Mouse (Mus musculus): ENCODE measurements around the gene 2010111I01Rik. TPM values are rescaled to one million over a fixed set of nuclear protein-coding genes. Genes with fewer than 3 reads are reported as not detected.

The 2010111I01Rik gene
- total RNA-seq, 1 experiment from 2014 or later: 66.2 TPM

- ATAC-seq (replicated peaks; ENCODE audit: low read depth, poor library complexity, severe bottlenecking): peak; percentile 57
Measured at GRCm38 (mm10) chr13:63249741-63250431, 285.2 kb downstream of the 2010111I01Rik start.

GRCm38 (mm10) chr13:63250441-63250980, 285.8 kb downstream of the 2010111I01Rik start:
- ATAC-seq (replicated peaks; ENCODE audit: low read depth, poor library complexity, severe bottlenecking): no peak

- ATAC-seq (replicated peaks; ENCODE audit: low read depth, poor library complexity, severe bottlenecking): no peak
Measured at GRCm38 (mm10) chr13:63251118-63251889, 286.6 kb downstream of the 2010111I01Rik start.

GRCm38 (mm10) chr13:63252295-63253010, 287.8 kb downstream of the 2010111I01Rik start:
- ATAC-seq (replicated peaks; ENCODE audit: low read depth, poor library complexity, severe bottlenecking): no peak

- ATAC-seq (replicated peaks; ENCODE audit: low read depth, poor library complexity, severe bottlenecking): peak; percentile 46
Measured at GRCm38 (mm10) chr13:63253147-63253546, 288.5 kb downstream of the 2010111I01Rik start.

GRCm38 (mm10) chr13:63253886-63254636, 289.4 kb downstream of the 2010111I01Rik start:
- ATAC-seq (replicated peaks; ENCODE audit: low read depth, poor library complexity, severe bottlenecking): peak; percentile 4; the same call in 1 of the 2 replicates

- ATAC-seq (replicated peaks; ENCODE audit: low read depth, poor library complexity, severe bottlenecking): peak; percentile 31
Measured at GRCm38 (mm10) chr13:63255519-63256011, 290.9 kb downstream of the 2010111I01Rik start.

- ATAC-seq (replicated peaks; ENCODE audit: low read depth, poor library complexity, severe bottlenecking): no peak
Measured at GRCm38 (mm10) chr13:63256146-63256545, 291.5 kb downstream of the 2010111I01Rik start.

- ATAC-seq (replicated peaks; ENCODE audit: low read depth, poor library complexity, severe bottlenecking): peak; percentile 37
Measured at GRCm38 (mm10) chr13:63256807-63257206, 292.1 kb downstream of the 2010111I01Rik start.

GRCm38 (mm10) chr13:63258167-63258582, 293.5 kb downstream of the 2010111I01Rik start:
- no peak for ATAC-seq (replicated peaks; ENCODE audit: low read depth, poor library complexity, severe bottlenecking)

- no peak for ATAC-seq (replicated peaks; ENCODE audit: low read depth, poor library complexity, severe bottlenecking)
Measured at GRCm38 (mm10) chr13:63258671-63259070, 294.0 kb downstream of the 2010111I01Rik start.

GRCm38 (mm10) chr13:63260133-63260532, 295.4 kb downstream of the 2010111I01Rik start:
- ATAC-seq (replicated peaks; ENCODE audit: low read depth, poor library complexity, severe bottlenecking): no peak

- ATAC-seq (replicated peaks; ENCODE audit: low read depth, poor library complexity, severe bottlenecking): peak; percentile 26
Measured at GRCm38 (mm10) chr13:63260753-63261631, 296.3 kb downstream of the 2010111I01Rik start.

- ATAC-seq (replicated peaks; ENCODE audit: low read depth, poor library complexity, severe bottlenecking): no peak
Measured at GRCm38 (mm10) chr13:63261676-63262075, 297.0 kb downstream of the 2010111I01Rik start.

- no peak for ATAC-seq (replicated peaks; ENCODE audit: low read depth, poor library complexity, severe bottlenecking)
Measured at GRCm38 (mm10) chr13:63262168-63262957, 297.7 kb downstream of the 2010111I01Rik start.

GRCm38 (mm10) chr13:63268371-63268770, 303.7 kb downstream of the 2010111I01Rik start:
- ATAC-seq (replicated peaks; ENCODE audit: low read depth, poor library complexity, severe bottlenecking): no peak

- no peak for ATAC-seq (replicated peaks; ENCODE audit: low read depth, poor library complexity, severe bottlenecking)
Measured at GRCm38 (mm10) chr13:63268776-63269175, 304.1 kb downstream of the 2010111I01Rik start.

GRCm38 (mm10) chr13:63270191-63270590, 305.5 kb downstream of the 2010111I01Rik start:
- no peak for ATAC-seq (replicated peaks; ENCODE audit: low read depth, poor library complexity, severe bottlenecking)

All from common myeloid progenitor, adult 5-6 weeks (primary cell).